Mouse (Mus musculus) embryo, embryonic 10.5 days (tissue): ENCODE data around the gene Mms19.

Source experiments
- DNase-seq: peaks from one replicate; pipeline ENCODE4 v3.0.0-alpha.2; 2015; ENCODE audit warnings: low spot score

Mms19 gene

DNA sequence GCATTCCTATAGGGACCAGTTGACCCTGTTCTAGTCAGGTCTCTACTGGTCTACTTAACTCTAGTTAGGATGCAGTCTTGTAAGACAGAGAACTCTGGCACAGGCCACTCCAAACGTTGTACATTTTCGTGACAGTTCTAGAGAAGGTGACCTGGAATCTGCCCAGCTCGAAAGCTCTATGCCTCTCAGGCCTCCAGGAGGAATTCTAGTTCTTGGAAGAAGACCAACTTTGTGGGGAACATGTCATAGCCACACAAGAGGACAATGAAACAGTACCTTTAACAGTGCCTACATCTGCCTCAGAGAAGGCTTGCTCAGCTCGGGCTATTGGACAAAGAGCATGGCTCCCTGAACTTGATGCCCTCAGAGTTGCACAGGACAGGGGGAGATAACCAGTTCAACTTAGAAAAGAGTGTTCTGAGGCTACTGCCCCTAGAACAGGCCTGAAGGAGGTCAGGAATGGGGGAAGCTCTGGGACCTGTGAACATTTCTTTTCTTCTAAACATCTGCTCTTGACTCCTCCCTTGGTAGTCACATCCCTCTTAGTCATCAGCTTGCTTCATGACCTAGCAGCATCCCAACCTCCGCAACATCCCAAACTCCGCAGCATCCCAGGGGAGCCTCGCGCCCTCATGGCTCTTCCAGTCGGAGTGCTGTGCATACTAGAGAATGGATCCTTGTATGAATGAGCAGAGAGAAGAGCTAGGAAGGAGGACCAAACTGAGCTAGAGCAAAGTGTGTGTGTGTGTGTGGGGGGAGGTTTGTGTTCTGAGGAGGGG lies 18.0 kb upstream of the Mms19 start:
- DNase-seq = no peak

DNA sequence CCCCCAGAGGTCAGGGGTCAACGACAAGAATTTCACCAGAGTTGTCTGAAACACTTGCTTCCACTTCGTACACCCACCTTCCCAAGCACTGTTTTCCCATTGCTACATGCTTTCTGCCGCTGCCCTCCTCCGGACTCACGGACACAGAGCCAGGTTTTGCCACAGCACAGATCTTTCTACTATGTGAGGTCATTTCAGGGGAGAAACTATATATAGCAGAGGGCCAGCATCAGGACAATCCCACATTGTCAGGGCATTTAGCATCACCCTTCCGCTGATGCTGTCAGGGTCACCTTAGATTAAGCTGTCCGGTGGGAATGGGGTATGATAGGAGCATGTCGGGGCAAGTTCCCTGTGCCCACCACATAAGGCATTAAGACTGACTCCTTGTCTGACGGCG lies 16.1 kb upstream of the Mms19 start:
- DNase-seq = no peak

DNA sequence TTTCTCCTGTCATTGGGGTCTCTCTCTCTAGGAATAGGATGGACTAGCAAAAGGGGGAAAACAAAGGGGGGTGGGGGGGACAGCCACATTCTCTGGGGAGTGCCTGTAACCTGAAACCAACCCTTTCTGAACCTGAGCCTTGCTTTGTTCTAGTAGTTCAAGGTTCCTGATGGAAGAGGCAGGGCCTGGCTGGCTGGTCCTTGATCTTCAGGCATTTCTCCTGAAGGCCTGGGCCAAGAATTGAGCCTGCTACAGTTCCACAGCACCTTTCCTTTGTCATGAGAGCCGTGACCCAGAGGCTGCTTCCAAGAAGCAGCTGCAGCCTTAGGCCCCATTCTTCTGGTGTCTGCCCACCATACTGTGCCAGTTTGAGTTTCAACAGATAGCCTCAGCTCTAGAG lies 14.5 kb upstream of the Mms19 start:
- no peak for DNase-seq

DNA sequence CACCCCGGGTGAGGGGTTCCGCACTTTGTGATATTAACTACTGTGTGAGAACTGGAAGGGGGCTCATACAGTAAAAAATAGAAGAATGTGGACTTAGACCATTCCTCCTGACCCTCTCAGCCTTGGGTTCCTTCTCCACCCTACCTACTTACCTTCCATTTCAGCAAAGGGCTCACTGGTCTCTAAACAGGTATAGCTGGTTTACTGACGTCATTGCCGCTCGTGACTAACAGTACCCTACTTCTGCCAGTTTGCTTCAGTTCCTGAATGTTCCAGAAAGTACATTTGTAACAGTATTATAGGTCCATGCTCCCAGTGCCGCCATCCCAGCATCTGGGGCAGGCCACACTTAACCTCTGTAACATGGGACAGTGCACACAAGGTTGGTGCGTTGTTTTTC lies 13.1 kb upstream of the Mms19 start:
- DNase-seq = no peak

- DNase-seq = no peak
Observed at GRCm38 (mm10) chr19:41993484-41993883, 12.5 kb upstream of the Mms19 start.

GRCm38 (mm10) chr19:41992971-41993370 lies 12.0 kb upstream of the Mms19 start:
- DNase-seq = no peak

GRCm38 (mm10) chr19:41991926-41992477 lies 11.0 kb upstream of the Mms19 start:
- DNase-seq = no peak

DNA sequence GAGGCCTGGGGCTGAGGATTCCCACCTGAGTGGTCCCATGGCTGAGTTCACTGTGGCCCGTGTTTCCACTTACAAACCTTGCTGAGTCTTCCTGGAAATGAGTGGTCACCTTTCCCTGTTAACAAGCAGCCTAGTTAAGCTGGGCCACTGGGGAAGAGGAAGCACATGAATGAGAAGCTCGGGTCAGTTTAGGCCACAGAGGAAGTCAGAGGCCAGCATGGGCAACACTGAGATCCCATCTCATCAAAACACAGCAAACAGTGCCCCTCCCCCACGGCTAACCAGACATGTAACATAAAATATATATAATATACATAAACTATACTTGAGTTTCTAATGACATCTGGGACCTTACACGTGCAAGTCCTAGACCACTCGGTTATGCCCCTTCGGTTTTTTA lies 8.9 kb upstream of the Mms19 start:
- no peak for DNase-seq

GRCm38 (mm10) chr19:41987206-41987605 lies 6.2 kb upstream of the Mms19 start:
- DNase-seq = no peak

DNA sequence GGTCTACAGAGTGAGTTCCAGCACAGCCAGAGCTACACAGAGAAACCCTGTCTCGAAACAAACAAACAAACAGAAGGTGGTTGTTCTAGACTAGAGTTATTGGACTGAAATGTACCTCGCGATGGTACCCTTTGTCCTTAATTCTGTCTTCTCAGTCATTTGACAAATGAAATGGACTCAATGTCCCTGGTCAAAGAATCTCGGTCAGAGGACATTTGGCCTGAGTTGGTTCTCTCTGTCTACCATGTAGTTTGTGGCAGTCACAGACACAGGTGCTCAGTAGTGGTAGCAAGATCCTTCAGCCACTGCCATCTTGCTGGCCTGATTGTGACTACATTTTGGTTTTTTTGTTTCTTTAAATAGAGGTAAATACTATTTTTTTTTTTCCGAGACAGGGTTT lies 5.0 kb upstream of the Mms19 start:
- no peak for DNase-seq

- DNase-seq = peak; percentile 48
Observed at GRCm38 (mm10) chr19:41982791-41983150, 1.8 kb upstream of the Mms19 start.

GRCm38 (mm10) chr19:41981931-41982790 lies 1.2 kb upstream of the Mms19 start:
- DNase-seq = peak; percentile 54

GRCm38 (mm10) chr19:41981595-41981927 lies 604 bp upstream of the Mms19 start, which contains the start of gene Ubtd1:
Gene Ubtd1, plus strand, starts transcription at chr19:41981763.
- no peak for DNase-seq

DNA sequence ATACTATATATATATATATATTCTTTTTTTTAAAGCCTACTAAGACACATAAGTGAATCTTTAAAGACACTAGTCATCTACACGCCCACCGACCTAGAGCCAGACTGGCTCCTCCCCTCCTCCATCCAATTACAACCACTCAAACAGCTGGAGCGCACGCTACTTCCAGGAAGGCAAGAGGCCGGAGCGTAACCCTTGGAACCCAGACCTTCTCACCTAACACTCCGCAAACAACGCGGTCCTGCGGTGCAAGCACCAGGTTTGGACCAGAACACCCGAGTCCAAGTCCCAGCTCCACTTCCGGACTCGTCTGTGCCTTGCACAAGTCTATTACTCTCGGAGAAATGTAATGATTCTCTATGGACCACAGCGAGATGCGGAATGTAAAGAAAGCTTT lies 537 bp downstream of the Mms19 start:
- peak; percentile 74 for DNase-seq

DNA sequence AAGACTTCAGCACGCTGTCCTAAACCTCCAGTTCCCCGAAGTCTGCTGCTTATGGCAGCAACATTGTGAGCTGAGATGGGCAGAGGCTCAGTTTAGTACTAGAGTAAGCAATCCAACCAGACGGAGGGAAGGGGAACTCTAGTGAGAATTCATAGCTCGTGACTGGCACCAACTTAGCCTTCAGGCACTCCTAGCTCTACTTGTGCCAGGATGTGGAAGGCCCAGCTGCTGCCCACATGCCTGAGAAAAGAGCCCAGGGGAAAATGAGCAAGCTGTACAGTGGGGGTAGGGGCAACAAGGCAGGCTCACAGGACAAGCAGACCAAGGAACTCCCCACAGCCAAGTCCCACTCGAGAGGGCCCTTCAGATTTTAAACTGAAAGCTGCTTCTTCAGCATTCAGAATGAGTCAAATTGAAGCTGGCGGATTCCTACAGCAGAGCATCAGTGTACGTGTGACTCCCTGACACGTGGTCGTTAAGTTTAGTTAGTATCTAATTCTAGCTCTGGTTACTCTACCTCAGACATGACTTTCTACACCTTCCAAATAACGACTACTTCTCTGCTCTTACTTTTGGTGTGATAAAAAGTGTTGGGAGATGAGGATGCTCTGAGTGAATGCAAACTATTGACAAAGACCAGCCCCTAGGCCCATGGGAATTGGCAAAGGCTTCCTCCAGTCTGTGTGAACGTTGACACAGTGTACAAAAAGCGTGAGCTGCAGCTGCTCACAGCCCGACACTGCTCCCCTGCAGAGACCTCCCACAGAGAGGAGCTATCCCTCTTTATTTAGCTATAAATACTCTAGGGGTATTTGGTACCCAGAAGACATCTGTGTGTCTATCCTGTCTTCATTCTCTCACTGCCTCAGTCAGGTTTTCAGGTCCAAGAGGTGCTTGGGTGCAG lies 6.8 kb downstream of the Mms19 start:
- no peak for DNase-seq

GRCm38 (mm10) chr19:41969618-41970017 lies 11.3 kb downstream of the Mms19 start:
- DNase-seq = no peak

GRCm38 (mm10) chr19:41953574-41953973 lies 27.4 kb downstream of the Mms19 start:
- DNase-seq = no peak

GRCm38 (mm10) chr19:41952287-41952686 lies 28.7 kb downstream of the Mms19 start:
- no peak for DNase-seq

- DNase-seq = no peak
Observed at GRCm38 (mm10) chr19:41943841-41944240, 37.1 kb downstream of the Mms19 start.

DNA sequence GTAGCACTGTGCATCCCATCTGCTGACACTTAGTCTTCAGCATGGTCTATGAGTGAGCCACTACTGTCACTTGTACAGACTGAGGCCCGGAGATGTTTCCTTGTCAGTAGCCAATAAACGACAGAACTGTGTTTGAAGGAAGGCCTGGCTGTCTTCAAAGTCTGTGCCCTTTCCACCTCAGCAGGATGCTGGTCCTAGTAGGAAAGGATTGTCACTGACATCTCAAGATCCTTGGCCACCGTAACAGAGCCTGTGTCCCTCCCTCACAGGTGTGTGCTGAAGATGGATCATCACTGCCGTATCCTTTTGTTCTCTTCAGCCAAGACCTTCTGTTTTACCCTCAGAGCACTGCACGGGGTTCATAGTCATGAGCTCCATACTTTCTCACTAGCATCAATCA lies 42.4 kb downstream of the Mms19 start:
- DNase-seq = no peak

- no peak for DNase-seq
Observed at GRCm38 (mm10) chr19:41935921-41936320, 45.0 kb downstream of the Mms19 start.

DNA sequence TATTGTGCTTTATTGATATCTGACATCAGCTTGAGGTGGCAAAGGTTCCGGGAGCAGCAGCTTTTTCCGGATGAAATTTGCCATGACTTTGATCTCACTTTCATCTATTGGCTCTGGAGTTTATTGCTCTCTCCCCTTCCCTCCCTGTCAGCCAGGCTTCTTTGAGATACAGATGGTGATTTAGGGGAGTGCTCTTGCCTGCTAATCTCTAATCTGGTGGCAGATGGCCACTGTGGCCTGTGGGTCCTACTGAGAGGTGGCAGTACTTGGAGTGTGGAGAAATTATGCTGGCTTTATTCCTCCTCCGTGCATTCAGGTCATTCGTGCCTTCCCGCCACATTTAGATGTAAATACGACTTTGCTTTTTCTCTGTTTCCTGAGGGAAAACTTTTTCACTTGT lies 46.8 kb downstream of the Mms19 start:
- no peak for DNase-seq
